Mouse (Mus musculus) adrenal gland, postnatal 14 days (tissue): ENCODE measurements around the gene Spin2e. TPM values are rescaled to one million over a fixed set of nuclear protein-coding genes. Genes with fewer than 3 reads are reported as not detected.
"Not testable (repeated sequence)": the region's sequence is repeated elsewhere in the genome, so short reads cannot be mapped to it uniquely, and the experiment has no call there.

Experiments used
- DNase-seq: peaks from one replicate; pipeline ENCODE4 v3.0.0; 2021; ENCODE audit warnings: mixed read lengths
- long read RNA-seq, 2 experiments: library from polyadenylated mRNA; stranded (forward); transcript quantifications; one replicate each; pipeline ENCODE4 v2.0.0; 2021
- total RNA-seq: library from RNA; stranded (reverse); gene quantifications from 2 replicates; pipeline ENCODE4 v1.2.3, GENCODE M21; 2021

Spin2e gene
- total RNA-seq, result not detected in 2 replicates
- long read RNA-seq, experiment 1, result 0 reads
- long read RNA-seq, experiment 2, result 0 reads

- DNase-seq, result not testable (repeated sequence)
Observed at GRCm38 (mm10) chrX:31618820-31619219, at the start of gene Spin2e. Spin2e (minus strand) TSS chrX:31618920.

GRCm38 (mm10) chrX:31574183-31574582, 44.5 kb downstream of the Spin2e start, which contains the start of gene Gm21883:
Gm21883 (minus strand) TSS chrX:31574283.
- DNase-seq, result not testable (repeated sequence)

Other genes starting within 250 kb of the Spin2e start
- gene Btbd35f19, start 235.0 kb downstream of the Spin2e start, total RNA-seq, result not detected in 2 replicates
- gene Gm21883, start 44.6 kb downstream of the Spin2e start, total RNA-seq, result not detected in 2 replicates
- gene Btbd35f25, start 98.2 kb upstream of the Spin2e start, total RNA-seq, result not detected in 2 replicates